Mouse (Mus musculus) CD4-positive, CD25-positive, alpha-beta regulatory T cell, adult 4 months (primary cell): ENCODE measurements around the gene Col4a5. TPM values are rescaled to one million over a fixed set of nuclear protein-coding genes. Genes with fewer than 3 reads are reported as not detected.

Experiments
- ATAC-seq: one replicate; pipeline ENCODE4 v1.8.0; 2017
- polyA plus RNA-seq, 2 experiments: library from polyadenylated mRNA; unstranded; fragments of 100-300 nt; shearing (Covaris generic); gene quantifications; one replicate each; pipeline ENCODE4 v1.2.1; 2017

The Col4a5 gene
- not detected for polyA plus RNA-seq

GRCm38 (mm10) chrX:141475110-141475509 lies at the start of gene Col4a5:
Gene Col4a5 (plus strand): TSS chrX:141475385.
- ATAC-seq = no peak

DNA sequence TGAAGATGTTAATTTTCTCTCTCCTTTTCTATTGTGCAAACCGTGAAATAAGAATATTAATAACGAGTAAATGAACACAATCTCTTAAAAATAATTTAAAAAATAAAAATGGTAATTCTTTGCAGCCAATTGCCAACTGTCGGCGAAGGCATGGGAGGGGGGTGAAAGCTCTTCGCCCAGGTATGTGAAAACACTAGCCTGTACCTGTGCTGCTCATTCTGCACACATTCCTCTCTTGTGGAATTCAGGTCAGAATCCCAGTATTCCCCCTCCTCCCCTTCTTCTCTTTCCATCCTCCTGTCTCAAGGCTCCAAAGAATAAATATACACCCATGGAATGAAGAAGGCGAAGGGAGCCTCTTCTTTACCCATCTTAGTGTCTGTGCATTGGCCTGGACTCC lies 38.4 kb upstream of the Col4a5 start:
- ATAC-seq = no peak

DNA sequence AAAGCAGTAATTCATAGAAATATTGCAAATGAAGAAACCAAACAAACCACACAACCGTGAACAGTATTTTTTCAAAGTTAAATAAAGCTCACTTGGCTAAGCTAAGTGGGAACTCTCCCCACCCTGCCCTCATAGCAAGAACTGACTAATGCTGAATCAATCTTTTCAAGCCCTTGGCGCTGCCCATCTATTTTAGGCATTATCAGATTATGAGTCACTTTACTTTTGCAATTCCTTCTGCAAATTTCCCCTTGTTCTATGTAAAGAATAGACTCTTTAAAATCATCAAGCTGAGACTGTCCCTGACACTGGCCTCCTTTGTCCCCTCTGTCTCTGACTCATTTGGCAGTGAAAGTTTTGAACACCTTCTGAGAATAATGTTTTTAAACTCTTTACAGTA lies 35.8 kb upstream of the Col4a5 start:
- ATAC-seq = no peak

- ATAC-seq = no peak
These were observed 27.2 kb upstream of the Col4a5 start for GRCm38 (mm10) chrX:141447936-141448335.

DNA sequence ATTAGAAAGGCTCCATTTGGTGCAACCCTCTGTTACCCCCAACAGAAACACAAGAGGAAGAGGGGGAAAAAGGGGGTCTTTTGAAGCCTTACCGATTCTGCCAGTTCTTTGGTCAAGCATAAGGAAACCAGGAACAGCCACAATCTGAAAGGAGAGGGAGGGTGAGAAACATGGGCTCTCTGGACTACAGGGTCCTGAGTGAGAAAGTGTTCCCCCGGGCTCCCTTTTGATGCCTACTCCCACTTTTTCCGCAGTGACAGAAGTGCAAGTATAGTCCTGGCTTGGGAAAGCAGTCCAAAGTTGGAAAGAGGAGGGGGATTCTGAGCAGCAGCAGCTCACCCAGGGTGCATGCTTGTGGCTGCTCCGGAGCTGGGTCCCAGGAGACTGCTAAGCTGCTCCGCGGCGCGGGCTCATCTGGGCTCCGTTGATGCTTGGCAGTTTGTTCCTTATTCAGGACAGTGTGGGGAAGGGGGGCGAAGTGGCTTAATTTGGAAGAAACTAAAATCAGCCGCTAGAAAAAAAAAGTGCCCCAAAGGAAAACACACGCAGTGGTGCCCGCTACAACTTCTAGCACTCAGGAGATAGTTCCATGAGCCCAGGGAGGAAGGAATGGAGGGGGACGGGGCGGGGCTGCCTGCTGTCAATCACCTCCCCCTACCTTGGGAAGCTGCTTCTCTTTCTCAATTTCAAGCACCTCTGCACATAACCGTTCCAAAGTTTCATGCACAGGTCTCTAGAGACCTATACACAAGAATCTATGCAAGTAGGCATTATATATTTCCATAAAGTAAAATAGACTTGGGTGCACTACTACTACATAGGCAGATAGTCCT lies 1.5 kb upstream of the Col4a5 start, which contains the start of gene Col4a6:
Col4a6 (minus strand) TSS at position 607 of the 833 bp plus-strand sequence.
- ATAC-seq = no peak

DNA sequence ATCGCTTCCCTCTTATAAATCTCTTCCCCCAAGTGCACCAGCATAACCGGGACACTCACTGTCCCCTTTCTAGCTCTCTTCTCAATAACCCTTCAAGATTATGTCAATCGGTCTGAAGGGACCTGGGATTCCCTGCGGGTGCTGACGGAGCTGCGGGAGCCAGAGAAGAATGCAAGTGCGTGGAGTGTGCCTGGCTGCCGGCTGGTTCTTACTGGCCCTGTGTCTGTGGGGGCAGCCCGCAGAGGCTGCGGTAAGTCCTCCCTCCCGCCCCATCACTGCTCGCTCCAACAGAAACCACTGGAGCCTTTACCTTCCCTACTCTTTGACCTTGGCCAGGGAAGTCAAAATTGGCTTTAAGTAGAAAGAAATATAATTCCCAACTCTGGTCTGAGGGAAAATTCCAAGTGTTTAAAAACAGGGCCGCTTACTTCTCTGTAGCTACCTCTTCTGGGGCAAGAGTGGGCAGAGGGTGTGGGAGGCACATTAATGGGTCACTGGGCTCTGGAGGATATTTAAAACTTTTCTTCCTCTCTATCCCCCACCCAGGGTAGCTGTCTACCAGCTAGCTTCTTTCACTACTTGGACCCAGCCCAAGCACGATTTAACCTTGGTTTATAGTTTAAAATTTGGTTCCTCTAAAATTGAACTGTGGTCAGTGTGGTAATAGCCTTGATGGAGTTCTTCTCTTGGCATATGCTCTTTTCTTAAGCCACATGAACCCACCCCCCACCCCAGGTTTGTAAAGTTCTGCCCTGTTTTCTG lies 562 bp downstream of the Col4a5 start:
- no peak for ATAC-seq

GRCm38 (mm10) chrX:141494545-141494944 lies 19.4 kb downstream of the Col4a5 start:
- ATAC-seq = no peak

- ATAC-seq = no peak
These were observed 27.9 kb downstream of the Col4a5 start for GRCm38 (mm10) chrX:141503125-141503524.

DNA sequence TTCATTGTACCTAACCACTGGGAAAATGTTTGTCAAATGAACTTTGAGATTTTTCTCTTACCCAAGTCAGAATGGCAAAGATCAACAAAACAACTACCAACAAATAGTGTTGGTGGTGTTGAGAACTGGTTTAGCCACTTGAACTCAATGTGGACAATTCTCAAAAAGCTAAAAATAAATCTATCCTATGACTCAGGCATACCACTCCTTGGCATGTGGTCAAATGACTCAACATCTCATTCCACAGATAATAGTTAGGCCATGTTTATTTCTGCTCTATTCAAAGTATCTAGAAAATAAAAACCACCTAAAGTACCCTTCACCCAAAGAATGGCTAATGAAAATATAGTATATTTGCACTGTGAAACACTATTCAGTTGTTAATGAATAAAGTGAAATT lies 58.3 kb downstream of the Col4a5 start:
- ATAC-seq = no peak

GRCm38 (mm10) chrX:141547471-141547870 lies 72.3 kb downstream of the Col4a5 start:
- no peak for ATAC-seq

- ATAC-seq = no peak
These were observed 115.1 kb downstream of the Col4a5 start for GRCm38 (mm10) chrX:141590242-141590641.

DNA sequence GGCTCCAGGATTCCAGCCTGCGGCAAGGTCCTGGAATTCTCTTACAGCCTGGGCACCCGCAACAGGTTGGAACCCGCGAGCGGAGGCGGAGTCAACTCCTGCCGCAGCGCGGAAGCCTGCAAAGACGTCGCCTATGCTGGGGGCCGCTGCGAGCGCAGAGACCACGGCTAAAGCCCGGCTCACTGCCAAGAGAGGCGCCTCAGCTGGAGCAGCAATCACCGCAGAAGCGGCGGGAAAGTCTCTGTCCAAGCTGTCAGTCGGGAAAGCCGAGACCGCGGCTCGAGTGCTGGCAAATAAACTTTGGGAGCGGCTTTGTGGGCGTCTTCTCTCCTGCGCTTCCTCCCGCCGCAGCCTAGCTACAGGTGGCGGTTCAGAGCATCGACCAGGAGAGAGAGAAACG lies 246.5 kb downstream of the Col4a5 start:
- ATAC-seq = no peak

DNA sequence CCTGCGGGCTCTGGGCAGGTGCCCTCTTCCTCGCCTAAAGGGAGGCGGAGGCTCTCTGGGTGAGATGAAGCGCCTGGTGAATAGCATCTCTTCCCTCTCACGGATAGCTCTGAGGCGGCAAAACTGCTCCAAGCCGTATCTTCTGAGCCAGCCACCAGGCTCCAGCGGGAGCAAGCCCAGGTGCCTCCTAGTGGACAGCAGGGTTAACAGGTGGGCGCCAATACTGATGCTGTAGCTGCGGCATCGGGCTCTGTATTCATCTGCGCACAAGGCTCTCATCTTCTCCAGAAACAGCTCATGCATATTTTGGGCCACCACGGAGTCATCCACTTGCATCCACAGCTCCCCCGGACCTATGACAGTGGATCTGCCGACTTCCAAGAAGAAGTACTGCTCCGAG lies 248.8 kb downstream of the Col4a5 start:
- no peak for ATAC-seq

- ATAC-seq = no peak
These were observed 249.3 kb downstream of the Col4a5 start for GRCm38 (mm10) chrX:141724391-141724891.

DNA sequence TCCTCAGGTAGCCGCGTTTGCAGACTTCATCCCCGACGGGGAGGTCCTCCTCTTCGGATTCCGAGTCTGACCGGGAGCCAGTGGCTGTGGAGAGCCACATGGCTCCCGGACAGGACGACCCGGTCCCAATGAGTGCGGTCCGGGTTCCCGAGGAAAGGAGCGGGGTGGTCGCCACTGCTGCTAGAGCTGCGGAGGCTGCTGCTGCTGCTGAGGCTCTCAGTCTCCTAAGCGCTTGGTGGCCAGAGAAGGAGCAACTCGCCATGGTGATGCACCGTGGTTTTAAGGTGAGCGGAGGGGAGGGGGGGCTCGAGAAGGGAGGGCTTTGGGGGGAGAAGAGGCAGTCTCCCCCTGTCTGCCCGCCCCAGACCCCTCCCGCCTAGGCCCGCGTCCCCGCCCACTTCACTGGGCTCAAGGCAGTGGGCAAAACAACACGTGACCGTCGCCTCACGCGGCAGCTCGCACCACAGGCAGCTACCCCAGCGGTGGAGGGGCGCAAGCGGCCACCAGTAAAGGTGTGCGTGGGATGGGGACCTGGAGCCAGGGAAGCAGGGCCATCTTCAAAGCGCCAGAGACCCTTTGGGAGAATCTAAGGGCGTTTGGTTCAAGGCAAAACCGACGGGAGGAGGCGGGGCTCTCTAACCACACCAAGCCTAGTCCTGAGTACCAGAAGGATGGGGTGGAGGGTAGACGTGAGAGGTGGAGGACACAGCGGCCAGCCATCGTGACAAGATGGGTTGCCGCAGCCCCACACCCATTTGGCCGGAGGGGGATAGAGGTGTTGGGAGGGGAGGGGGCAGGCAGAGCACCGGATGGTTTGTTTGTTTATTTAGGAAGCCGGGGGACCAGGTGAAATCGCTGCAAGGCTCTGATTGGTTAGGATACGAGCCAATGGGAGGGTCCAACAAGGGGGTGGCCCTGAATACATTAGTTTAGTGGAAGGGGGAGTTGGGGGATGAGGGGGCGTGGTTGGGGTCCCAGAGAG lies 250.0 kb downstream of the Col4a5 start, which contains the start of gene Irs4:
Irs4 (minus strand) TSS at position 327 of the 982 bp plus-strand sequence.
- ATAC-seq = no peak

GRCm38 (mm10) chrX:141729570-141729969 lies 254.4 kb downstream of the Col4a5 start:
- ATAC-seq = no peak

Other genes with a start within 250 kb of the Col4a5 start
- gene Col4a6, start 1.3 kb upstream of the Col4a5 start, polyA plus RNA-seq = not detected
- gene Irs4, start 249.9 kb downstream of the Col4a5 start, polyA plus RNA-seq = not detected